Mouse (Mus musculus) neural tube, embryonic 14.5 days (tissue): ENCODE results near the gene Pex26. TPM values are rescaled to one million over a fixed set of nuclear protein-coding genes. Genes with fewer than 3 reads are reported as not detected.

Experiments used
- ATAC-seq: fragments of 200-750 bp; cut with Nextera tagmentation; 2 replicates; pipeline ENCODE4 v1.8.0; 2017; ENCODE audit warnings: low read depth, mild to moderate bottlenecking, moderate TSS enrichment, moderate library complexity
- H3K27ac ChIP-seq: fragments of 300-500 bp; sonication (generic); 2 replicates; pipeline ENCODE4 v1.5.1; 2014; ENCODE audit warnings: low read depth, mild to moderate bottlenecking, control low read depth, low read length, moderate library complexity, mixed read lengths
- H3K27me3 ChIP-seq: fragments of 300-500 bp; sonication (generic); 2 replicates; pipeline ENCODE4 v1.6.1; 2014; ENCODE audit warnings: low read length; ENCODE audit not compliant: control insufficient read depth, insufficient read depth
- H3K36me3 ChIP-seq: fragments of 300-500 bp; sonication (generic); 2 replicates; pipeline ENCODE4 v1.6.1; 2014; ENCODE audit warnings: low read length, mixed read lengths; ENCODE audit not compliant: control insufficient read depth, insufficient read depth
- H3K4me1 ChIP-seq: fragments of 300-500 bp; sonication (generic); 2 replicates; pipeline ENCODE4 v1.6.1; 2014; ENCODE audit warnings: low read length; ENCODE audit not compliant: control insufficient read depth, insufficient read depth
- H3K4me2 ChIP-seq: fragments of 300-500 bp; sonication (generic); 2 replicates; pipeline ENCODE4 v1.6.1; 2014; ENCODE audit warnings: mild to moderate bottlenecking, low read depth, low read length, control low read depth
- H3K4me3 ChIP-seq: fragments of 300-500 bp; sonication (generic); 2 replicates; pipeline ENCODE4 v1.5.1; 2014; ENCODE audit warnings: low read depth, low read length, control low read depth, mixed read lengths
- H3K9ac ChIP-seq: fragments of 300-500 bp; sonication (generic); replicated peaks from 2 replicates; pipeline ENCODE4 v1.6.1; 2014; ENCODE audit warnings: low read depth, mild to moderate bottlenecking, control low read depth, low read length, mixed read lengths
- H3K9me3 ChIP-seq: fragments of 300-500 bp; sonication (generic); 2 replicates; pipeline ENCODE4 v1.6.1; 2016; ENCODE audit warnings: low read length; ENCODE audit not compliant: control insufficient read depth
- WGBS: fragments of 180-500 bp; shearing (Covaris S2); extraction: QIAGEN DNeasy Blood & Tissue Kit; methylation state at CpG from one replicate; pipeline ENCODE4 v1.1.7; 2014; 5-methylcytosine and 5-hydroxymethylcytosine counted together
- polyA plus RNA-seq: library from polyadenylated mRNA; unstranded; fragments of >200 nt; fragmentation: Nextera tagmentation; extraction: Ambion mirVana; gene quantifications from 2 replicates; pipeline ENCODE4 v1.2.1, GENCODE M21; 2014

Gene Pex26
- polyA plus RNA-seq, 1 experiment from 2014 or later: 13.7 TPM

DNA sequence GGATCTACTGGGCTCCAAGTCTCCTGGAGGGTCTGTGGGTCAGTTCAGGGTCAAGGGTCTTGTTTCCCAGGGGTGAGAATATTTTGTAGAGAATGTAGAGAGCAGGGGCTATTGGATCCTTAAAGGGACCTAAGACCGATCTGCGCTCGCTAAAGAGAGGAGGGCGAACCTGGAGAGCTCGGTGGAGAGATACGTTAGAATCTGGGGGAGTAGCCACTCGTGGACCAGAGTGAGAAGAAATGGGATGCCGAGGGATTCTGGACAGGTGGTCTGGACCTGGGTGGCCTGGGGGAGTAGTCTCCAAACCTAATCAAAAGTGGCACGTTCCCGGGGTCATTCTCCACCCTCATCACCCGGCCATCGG is 27.4 kb downstream of the Pex26 start:
- Histone ChIP-seq H3K9ac (peak overlapping the region; percentile 57), H3K4me3 (peak overlapping the region; percentile 43), H3K27ac (no peak overlapping the region), H3K4me2 (peak overlapping the region; percentile 94), H3K36me3 (no peaks in the 10 kb centered on the region), H3K4me1 (peaks cover 12% of the 10 kb centered on the region; the same call in 1 of the 2 replicates), H3K27me3 (0 out of 2 replicates have a peak, but pooled peaks cover 2% of the 10 kb centered on the region), H3K9me3 (no peaks in the 10 kb centered on the region)
- under 1% methylated on average over 12 of the region's 12 CpGs for WGBS
- peak; percentile 42 for ATAC-seq

GRCm38 (mm10) chr6:121211743-121212142 is 28.3 kb downstream of the Pex26 start:
- Histone ChIP-seq H3K9ac (no peak overlapping the region), H3K36me3 (no peaks in the 10 kb centered on the region), H3K27me3 (0 out of 2 replicates have a peak, but pooled peaks cover 2% of the 10 kb centered on the region), H3K4me3 (no peak overlapping the region), H3K27ac (no peak overlapping the region), H3K4me2 (peak overlapping the region; percentile 94), H3K9me3 (no peaks in the 10 kb centered on the region), H3K4me1 (peaks cover 12% of the 10 kb centered on the region; the same call in 1 of the 2 replicates)
- 13% methylated on average over 4 of the region's 5 CpGs for WGBS
- no peak for ATAC-seq

DNA sequence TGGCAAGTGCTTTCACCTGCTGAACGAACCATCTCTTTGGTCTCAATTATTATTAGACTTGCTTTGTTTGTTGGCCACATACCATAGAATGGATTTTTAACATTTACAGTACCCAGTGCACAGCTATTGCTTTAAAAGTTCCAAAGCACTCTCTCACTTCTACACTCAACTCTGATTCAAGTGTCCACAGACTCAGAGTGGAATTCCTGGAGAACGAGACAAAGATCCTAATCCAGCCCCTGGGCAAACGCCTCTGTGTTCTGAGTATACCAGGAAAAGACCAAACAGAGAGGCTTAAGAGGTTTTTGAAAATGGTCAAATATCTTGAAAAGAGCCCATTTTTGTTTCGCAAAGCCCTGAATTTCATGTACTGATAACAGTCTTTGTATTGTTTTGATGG is 29.5 kb downstream of the Pex26 start:
- Histone ChIP-seq H3K9me3 (no peaks in the 10 kb centered on the region), H3K27me3 (0 out of 2 replicates have a peak, but pooled peaks cover 2% of the 10 kb centered on the region), H3K36me3 (no peaks in the 10 kb centered on the region), H3K4me3 (no peak overlapping the region), H3K4me1 (peaks cover 12% of the 10 kb centered on the region; the same call in 1 of the 2 replicates), H3K27ac (no peak overlapping the region), H3K9ac (no peak overlapping the region), H3K4me2 (no peak overlapping the region)
- no peak for ATAC-seq
- whole genome bisulfite sequencing: 87% methylated on average over 4 of the region's 4 CpGs

- Histone ChIP-seq H3K4me2 (no peak overlapping the region), H3K9me3 (no peaks in the 10 kb centered on the region), H3K4me3 (no peak overlapping the region), H3K27me3 (0 out of 2 replicates have a peak, but pooled peaks cover 2% of the 10 kb centered on the region), H3K27ac (no peak overlapping the region), H3K4me1 (peaks cover 12% of the 10 kb centered on the region; the same call in 1 of the 2 replicates), H3K36me3 (no peaks in the 10 kb centered on the region), H3K9ac (no peak overlapping the region)
- ATAC-seq: no peak
- WGBS: 92% methylated on average over 5 of the region's 5 CpGs
These were observed 30.8 kb downstream of the Pex26 start for GRCm38 (mm10) chr6:121214221-121214620.

DNA sequence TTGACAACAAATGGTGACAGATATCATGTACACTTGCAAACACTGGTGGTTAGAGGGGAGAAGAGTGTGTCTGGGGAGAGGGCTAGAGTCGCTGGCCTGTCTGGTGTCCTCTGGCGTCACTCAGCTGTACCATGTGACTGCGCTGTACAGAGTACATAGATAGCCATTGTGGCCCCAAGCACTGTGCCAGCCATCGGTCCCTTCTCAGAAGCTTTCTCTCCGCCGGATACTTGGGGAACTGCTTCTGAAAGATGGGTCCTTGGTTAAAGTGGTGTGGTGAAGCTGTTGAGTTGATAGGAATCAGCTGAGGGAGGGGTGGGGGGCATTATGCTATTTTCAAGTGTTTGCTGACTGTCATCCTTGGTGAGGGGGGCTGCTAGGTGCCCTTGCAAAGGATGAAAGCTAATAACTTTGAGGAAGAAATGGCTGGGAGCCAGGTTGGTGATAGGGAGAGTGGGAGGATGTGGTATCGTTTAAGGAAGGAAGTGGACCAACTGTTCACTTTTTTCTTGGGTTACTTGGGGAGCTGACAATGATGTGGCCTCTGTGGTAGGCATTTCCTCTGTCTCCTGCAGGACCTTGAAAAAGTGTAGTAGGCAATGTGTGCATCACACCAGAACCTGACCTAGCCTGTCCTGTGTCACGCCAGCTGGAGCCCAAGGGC is 31.3 kb downstream of the Pex26 start:
- Histone ChIP-seq H3K36me3 (no peaks in the 10 kb centered on the region), H3K9me3 (no peaks in the 10 kb centered on the region), H3K4me2 (no peak overlapping the region), H3K4me3 (no peak overlapping the region), H3K4me1 (peaks cover 12% of the 10 kb centered on the region; the same call in 1 of the 2 replicates), H3K27me3 (0 out of 2 replicates have a peak, but pooled peaks cover 2% of the 10 kb centered on the region), H3K27ac (no peak overlapping the region), H3K9ac (no peak overlapping the region)
- ATAC-seq: no peak
- WGBS: 91% methylated on average over 8 of the region's 8 CpGs

DNA sequence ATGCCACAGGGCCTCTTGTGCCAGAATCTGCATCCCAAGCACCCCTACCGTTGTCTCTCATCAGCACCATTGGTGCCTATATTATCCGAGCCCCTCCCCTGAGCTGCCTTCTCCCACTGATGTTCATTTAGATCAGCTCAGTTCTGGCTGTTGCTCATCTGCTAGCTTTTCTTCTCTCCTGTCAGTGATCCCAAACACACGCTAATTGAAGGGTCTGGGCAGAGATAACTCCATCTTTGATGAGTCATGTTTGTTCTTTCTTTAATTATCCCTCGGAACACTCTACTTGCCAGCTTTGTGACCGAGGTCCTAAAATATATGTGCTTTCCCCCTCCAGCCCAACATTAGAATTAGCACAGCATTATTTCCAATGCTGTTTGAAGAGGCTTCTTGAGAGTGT is 31.9 kb downstream of the Pex26 start:
- Histone ChIP-seq H3K9ac (no peak overlapping the region), H3K9me3 (no peaks in the 10 kb centered on the region), H3K27me3 (0 out of 2 replicates have a peak, but pooled peaks cover 2% of the 10 kb centered on the region), H3K27ac (no peak overlapping the region), H3K4me2 (no peak overlapping the region), H3K4me1 (peaks cover 9% of the 10 kb centered on the region; the same call in 1 of the 2 replicates), H3K36me3 (no peaks in the 10 kb centered on the region), H3K4me3 (no peak overlapping the region)
- no peak for ATAC-seq
- 76% methylated on average over 5 of the region's 5 CpGs for WGBS

GRCm38 (mm10) chr6:121215896-121216295 is 32.4 kb downstream of the Pex26 start:
- H3K27me3 ChIP-seq: no peaks in the 10 kb centered on the region
- no peaks in the 10 kb centered on the region for H3K9me3 ChIP-seq
- H3K36me3 ChIP-seq: no peaks in the 10 kb centered on the region
- no peak overlapping the region for H3K9ac ChIP-seq
- no peak overlapping the region for H3K4me3 ChIP-seq
- no peak overlapping the region for H3K4me2 ChIP-seq
- H3K4me1 ChIP-seq: peaks cover 3% of the 10 kb centered on the region; the same call in 1 of the 2 replicates
- no peak for ATAC-seq
- 87% methylated on average over 6 of the region's 6 CpGs for WGBS
- H3K27ac ChIP-seq: no peak overlapping the region

GRCm38 (mm10) chr6:121216589-121217255 is 33.3 kb downstream of the Pex26 start:
- Histone ChIP-seq H3K4me2 (no peak overlapping the region), H3K4me1 (no peaks in the 10 kb centered on the region), H3K9me3 (no peaks in the 10 kb centered on the region), H3K27ac (no peak overlapping the region), H3K4me3 (no peak overlapping the region), H3K36me3 (no peaks in the 10 kb centered on the region), H3K9ac (no peak overlapping the region), H3K27me3 (no peaks in the 10 kb centered on the region)
- no peak for ATAC-seq
- 80% methylated on average over 5 of the region's 5 CpGs for WGBS

GRCm38 (mm10) chr6:121218002-121218401 is 34.5 kb downstream of the Pex26 start:
- H3K9me3 ChIP-seq: no peaks in the 10 kb centered on the region
- H3K4me3 ChIP-seq: no peak overlapping the region
- no peaks in the 10 kb centered on the region for H3K27me3 ChIP-seq
- H3K4me2 ChIP-seq: no peak overlapping the region
- no peaks in the 10 kb centered on the region for H3K36me3 ChIP-seq
- H3K27ac ChIP-seq: no peak overlapping the region
- H3K4me1 ChIP-seq: no peaks in the 10 kb centered on the region
- 91% methylated on average over 7 of the region's 7 CpGs for WGBS
- no peak overlapping the region for H3K9ac ChIP-seq
- ATAC-seq: no peak
